ENCODE assay signal across 16 mouse cellular contexts in genomic region chr10:121958741-121959140, GRCm38 (mm10).
DNase-seq lines count a peak whose midpoint lies in the region; ATAC-seq lines count a peak whose summit lies in the region.
"Had no signal": no experiment of that assay in that cellular context is flagged by ENCODE, and none has a peak within 500 bp of the region (broad histone marks: within the 10 kb centered on the region; RNA-seq: fewer than 3 reads in every experiment).

No protein-coding gene starts in this region.

- peak; percentile 70 for ATAC-seq in frontal cortex, adult (ENCODE audit: low TSS enrichment)
- ATAC-seq: activated CD4-positive, CD25-positive, alpha-beta regulatory T cell, adult 4 months; forebrain, embryonic 14.5 days; Patski had no signal

- intact Hi-C loops in left cerebral cortex, postnatal 25 days (cut with DNase I): no loop called here

- no peak for DNase-seq in frontal cortex, postnatal 25 days (ENCODE audit: low spot score in 2 of 2)
- peak; percentile 24 to 43 for DNase-seq in left cerebral cortex, postnatal 25 days (ENCODE audit: low spot score in 2 of 2)
- no peak for DNase-seq in left cerebral cortex, adult 11 months (ENCODE audit: low spot score)
- DNase-seq in right cerebral cortex, adult 2 months (ENCODE audit: low spot score in 2 of 2): peak; percentile 13
- no peak for DNase-seq in right cerebral cortex, postnatal 4 days
- DNase-seq in layer of hippocampus, postnatal 36 days: peak; percentile 13 to 15
- no peak for DNase-seq in thymus, postnatal 0 days (ENCODE audit: low spot score)
- DNase-seq: adrenal gland, postnatal 14 days; cerebellum, adult 9-11 months; cerebellum, postnatal 36 days; gastrocnemius, adult 2 months; gastrocnemius, postnatal 25 days had no signal

Comparison
In these comparisons a context has a peak if more than half of its experiments do, and no peak if none do; other contexts are left out.
1. DNase-seq: peak in left cerebral cortex, postnatal 25 days (2 of 2), right cerebral cortex, adult 2 months (2 of 2) and layer of hippocampus, postnatal 36 days (2 of 2); none in frontal cortex, postnatal 25 days (0 of 2), left cerebral cortex, adult 11 months (single experiment), right cerebral cortex, postnatal 4 days (single experiment) and thymus, postnatal 0 days (single experiment).